Mouse (Mus musculus) cerebral cortex, adult 2 months (tissue): ENCODE data around the gene Olfr1373.

Source experiments
- WGBS: fragments of 180-500 bp; shearing (Covaris S2); methylation state at CpG from one replicate; pipeline ENCODE4 v1.1.7; 2018; 5-methylcytosine and 5-hydroxymethylcytosine counted together

Olfr1373 gene

DNA sequence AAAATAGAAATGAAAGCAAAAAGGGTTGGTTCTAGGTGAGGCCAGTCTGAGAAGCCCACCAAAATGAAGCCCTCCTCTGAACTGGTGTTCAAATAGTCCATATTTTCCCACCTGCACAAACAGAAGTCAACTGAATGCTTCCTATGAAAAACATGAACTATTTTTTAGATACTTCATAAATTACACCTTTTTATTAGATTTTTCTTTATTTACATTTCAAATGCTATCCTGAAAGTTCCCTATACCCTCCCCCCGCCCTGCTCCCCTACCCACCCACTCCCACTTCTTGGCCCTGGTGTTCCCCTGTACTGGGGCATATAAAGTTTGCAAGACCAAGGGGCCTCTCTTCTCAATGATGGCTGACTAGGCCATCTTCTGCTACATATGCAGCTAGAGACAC is at the start of gene Olfr1373:
Gene Olfr1373 (minus strand): TSS at position 101 of the 400 bp plus-strand sequence.
- WGBS, result 83% methylated on average over 1 of the region's 1 CpGs

- 90% methylated on average over 4 of the region's 4 CpGs for WGBS
Measured at GRCm38 (mm10) chr11:52180651-52181050, 35.3 kb upstream of the Olfr1373 start.

- WGBS, result 71% methylated on average over 2 of the region's 3 CpGs
Measured at GRCm38 (mm10) chr11:52179897-52180296, 34.6 kb upstream of the Olfr1373 start.

GRCm38 (mm10) chr11:52168461-52168860 is 23.1 kb upstream of the Olfr1373 start:
- WGBS, result 15% methylated on average over 12 of the region's 12 CpGs

DNA sequence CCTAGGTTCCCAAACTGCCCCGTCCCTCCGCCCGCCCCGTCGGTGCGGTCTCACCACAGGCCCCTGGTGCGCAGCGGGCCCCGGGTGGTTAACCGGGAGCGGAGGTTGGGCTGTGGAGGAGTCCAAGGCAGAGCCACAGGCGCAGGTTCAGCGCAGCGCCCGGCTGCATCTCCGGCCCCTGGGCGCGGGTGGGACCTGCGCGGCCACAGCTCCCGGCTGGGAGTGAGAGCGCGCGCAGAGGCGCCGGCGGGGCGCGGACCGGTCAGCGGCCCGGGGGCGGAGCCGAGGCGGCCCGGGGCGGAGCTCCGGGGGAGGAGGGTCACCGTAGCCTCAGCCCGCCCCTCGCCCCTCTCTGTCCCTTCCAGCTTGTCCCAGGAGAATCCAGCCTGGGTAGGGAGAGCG is 22.6 kb upstream of the Olfr1373 start:
- WGBS, result 2% methylated on average over 39 of the region's 42 CpGs

GRCm38 (mm10) chr11:52167126-52167525 is 21.8 kb upstream of the Olfr1373 start:
- 4% methylated on average over 21 of the region's 21 CpGs for WGBS

DNA sequence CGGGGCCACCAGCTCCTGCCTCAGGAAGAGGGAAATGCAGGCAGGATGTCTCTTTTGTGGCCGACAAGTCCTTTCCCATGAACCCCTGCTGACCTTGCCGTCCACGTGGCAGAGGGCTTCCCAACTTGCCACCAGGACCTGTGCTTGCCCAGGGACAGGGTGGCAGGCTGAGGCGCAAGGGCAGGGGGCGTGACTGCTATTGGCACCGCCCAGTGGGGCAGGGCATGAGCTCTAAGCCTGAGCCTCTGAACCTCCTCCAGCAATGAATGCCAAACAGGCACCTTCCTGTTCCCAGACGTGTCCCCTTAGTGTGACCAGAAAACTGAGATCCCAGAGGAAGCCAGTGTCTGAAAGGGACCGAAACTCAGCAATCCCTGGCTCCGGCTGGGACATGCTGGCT is 18.6 kb upstream of the Olfr1373 start:
- 42% methylated on average over 10 of the region's 10 CpGs for WGBS

DNA sequence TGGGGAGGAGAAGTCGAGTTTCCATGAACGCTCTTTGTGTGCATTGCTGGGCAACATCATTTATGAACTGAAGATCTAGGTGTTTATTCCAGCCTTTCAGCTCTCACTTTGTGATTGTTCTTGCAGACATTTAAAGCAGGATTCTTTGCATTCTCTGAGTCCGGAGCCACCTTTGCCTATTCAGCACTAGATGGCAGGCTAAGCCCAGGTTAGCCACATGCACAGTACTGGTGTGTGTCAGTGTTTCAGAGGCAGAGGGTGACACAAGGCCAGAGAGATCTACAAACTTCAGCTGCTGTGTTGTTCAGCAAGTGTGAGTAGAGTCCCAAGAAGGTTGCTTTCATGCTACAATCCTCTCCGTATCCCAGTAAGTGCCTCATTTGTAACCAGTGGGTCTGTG is 1.7 kb downstream of the Olfr1373 start:
- WGBS, result 28% methylated on average over 4 of the region's 4 CpGs

- WGBS, result 78% methylated on average over 7 of the region's 7 CpGs
Measured at GRCm38 (mm10) chr11:52130451-52131068, 14.8 kb downstream of the Olfr1373 start.

DNA sequence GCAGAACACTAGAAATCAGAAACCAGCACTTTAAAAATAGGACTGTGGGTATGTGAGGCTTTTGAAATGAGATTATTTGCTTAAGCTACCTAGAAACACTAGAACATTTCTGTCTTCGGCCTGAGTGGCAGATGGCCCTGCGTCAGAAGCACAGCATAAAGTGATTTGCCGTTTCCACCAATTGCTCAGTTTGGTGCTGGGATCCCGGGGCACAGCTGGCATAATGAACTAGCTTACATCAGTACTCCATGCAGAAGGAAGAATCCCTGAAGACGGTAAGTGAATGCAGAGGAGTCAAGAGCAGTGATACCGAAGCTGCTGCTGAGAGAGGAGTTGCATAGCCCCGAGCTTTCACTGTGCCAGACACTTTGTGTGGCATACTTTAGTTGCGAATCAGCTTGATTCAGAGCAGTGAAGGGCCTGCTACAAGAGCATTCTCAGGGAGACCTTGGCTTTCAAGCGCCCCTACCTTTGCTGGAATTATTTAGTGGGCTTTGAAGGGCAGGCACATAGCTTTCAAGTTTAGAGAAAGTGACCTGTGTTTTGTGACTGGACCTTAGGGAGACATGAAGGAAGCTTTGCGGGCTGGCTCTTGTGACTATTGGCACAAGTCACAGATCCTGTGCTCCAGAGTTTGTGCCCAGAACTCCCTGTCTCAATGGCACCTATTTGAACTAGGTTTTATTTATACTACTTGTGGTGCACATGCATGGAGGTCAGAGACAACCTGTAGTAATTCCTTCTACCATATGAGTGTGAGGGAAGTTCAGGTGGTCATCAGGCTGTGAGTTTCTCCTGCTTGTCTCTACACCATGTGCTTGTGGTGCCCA is 15.5 kb downstream of the Olfr1373 start:
- WGBS, result 24% methylated on average over 10 of the region's 10 CpGs

DNA sequence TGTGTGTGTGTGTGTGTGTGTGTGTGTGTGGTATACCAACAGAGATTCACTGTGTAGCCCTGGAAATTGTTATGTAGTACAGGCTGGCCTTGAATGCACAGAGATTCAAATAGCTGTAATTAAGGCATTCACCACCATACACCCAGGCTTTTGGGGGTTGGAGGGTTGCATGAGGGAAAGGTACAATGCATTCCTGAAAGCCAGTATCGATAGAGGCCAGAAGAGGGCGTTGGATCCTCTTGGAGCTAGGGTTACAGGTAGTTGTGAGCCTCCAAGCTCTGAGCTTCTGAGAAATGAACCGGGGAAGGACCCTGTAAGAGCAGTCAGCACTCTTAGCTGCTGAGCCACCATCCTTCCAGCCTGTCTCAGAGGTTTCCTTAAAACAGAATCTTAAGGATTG is 16.2 kb downstream of the Olfr1373 start:
- WGBS, result 20% methylated on average over 3 of the region's 3 CpGs

GRCm38 (mm10) chr11:52128316-52129061 is 16.8 kb downstream of the Olfr1373 start:
- 19% methylated on average over 5 of the region's 5 CpGs for WGBS

- 59% methylated on average over 5 of the region's 5 CpGs for WGBS
Measured at GRCm38 (mm10) chr11:52127760-52128159, 17.6 kb downstream of the Olfr1373 start.

- 69% methylated on average over 3 of the region's 3 CpGs for WGBS
Measured at GRCm38 (mm10) chr11:52127169-52127568, 18.2 kb downstream of the Olfr1373 start.

DNA sequence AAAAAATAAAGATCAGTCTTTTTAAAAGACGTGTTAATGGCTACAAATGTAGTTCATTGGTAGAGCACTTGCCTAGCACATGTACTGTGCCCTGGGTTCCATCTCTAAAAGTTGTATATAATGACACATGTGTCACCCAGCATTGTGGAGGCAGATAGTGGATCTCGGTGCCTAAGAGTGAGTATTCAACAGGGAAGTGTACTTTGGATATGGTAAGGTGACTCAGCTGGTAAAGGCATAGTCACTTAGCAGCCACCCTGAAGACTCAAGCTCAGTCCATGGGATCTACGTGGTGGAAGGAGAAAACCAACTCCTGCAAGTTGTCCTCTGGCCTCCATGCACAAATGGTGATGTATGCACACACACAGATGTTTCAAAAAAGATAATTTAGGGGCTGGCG is 20.9 kb downstream of the Olfr1373 start:
- 82% methylated on average over 4 of the region's 4 CpGs for WGBS

DNA sequence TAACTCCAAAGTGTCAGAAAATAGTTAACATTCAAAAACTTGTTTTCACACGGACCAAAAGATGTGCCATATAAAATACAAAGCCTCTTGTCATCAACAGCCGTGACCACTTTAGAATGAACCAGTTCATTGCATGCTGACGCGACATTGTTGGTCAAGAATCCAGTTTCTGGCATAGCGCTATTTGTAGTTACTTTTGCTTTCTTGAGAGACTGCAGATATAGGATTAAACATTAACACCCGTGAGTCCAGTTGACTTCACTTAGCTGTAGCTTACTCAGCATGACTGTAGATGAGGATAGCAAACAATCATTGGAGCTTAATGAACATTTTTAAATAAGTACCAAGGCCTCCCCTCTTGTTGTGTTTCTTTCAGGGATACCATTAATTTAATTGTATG is 23.3 kb downstream of the Olfr1373 start:
- WGBS, result 80% methylated on average over 6 of the region's 6 CpGs

GRCm38 (mm10) chr11:52117156-52117555 is 28.2 kb downstream of the Olfr1373 start:
- 43% methylated on average over 7 of the region's 7 CpGs for WGBS

DNA sequence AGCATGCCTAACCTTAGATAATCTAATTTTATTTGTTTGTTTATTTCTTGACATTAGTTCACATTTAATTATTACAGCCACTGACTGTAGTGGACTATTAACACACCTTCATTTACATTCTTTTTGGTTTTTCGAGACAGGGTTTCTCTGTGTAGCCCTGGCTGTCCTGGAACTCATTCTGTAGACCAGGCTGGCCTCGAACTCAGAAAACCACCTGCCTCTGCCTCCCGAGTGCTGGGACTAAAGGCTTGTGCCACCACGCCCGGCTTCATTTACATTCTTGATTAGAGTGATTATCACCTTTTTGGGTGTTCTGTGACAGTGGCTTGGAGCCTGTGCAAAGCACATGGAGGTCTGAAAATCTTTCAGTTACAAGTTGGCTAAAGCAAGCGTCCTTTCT is 29.2 kb downstream of the Olfr1373 start:
- WGBS, result 77% methylated on average over 6 of the region's 6 CpGs

GRCm38 (mm10) chr11:52115479-52115878 is 29.8 kb downstream of the Olfr1373 start:
- 56% methylated on average over 3 of the region's 3 CpGs for WGBS

- 47% methylated on average over 1 of the region's 1 CpGs for WGBS
Measured at GRCm38 (mm10) chr11:52109421-52109820, 35.9 kb downstream of the Olfr1373 start.

- WGBS, result 68% methylated on average over 5 of the region's 5 CpGs
Measured at GRCm38 (mm10) chr11:52108796-52109195, 36.5 kb downstream of the Olfr1373 start.

DNA sequence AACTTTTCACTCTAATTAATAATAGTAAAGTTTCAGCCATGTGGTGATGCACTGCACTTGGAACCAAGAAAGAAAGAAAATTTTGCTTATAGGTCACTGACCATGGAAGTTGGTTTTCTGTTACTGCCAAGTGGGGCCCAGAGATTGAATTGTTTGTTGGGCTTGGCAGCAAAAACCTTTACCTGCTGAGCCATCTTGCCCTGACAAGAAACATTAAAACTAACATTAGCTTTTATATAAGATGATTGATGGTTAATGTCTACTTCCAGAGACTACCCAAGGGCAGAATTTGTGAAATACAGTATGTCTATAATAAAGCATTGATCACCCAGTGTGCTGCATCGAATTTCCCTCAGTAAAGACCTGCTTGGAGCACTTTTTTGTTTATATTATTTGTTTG is 38.9 kb downstream of the Olfr1373 start:
- WGBS, result 58% methylated on average over 1 of the region's 1 CpGs

DNA sequence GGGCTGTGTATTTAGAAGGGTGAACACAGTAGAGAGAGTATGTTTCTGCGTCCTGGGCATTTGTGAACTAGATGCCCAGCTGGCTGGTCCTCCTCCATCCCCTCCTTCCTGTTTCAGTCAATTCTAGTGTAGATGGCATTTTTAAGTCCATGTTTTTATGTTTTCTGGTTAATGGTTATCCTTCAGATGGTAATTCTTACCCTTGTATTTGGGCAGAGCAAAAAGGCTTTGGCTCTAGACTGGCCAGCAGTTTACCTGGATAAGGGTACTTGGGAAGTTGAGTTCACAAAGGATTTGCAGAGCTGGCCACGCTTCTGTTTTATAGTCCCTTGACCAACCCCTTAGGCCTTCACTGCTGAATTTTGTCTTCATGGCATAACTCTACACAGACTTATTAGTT is 39.3 kb downstream of the Olfr1373 start:
- WGBS, result 60% methylated on average over 2 of the region's 2 CpGs
